Mouse (Mus musculus): ENCODE results near the gene Sh3bp1. TPM values are rescaled to one million over a fixed set of nuclear protein-coding genes. Genes with fewer than 3 reads are reported as not detected.

Gene Sh3bp1
- total RNA-seq, 4 experiments from 2014 or later = 2.6 to 6.3 (median 4.1) TPM

DNA sequence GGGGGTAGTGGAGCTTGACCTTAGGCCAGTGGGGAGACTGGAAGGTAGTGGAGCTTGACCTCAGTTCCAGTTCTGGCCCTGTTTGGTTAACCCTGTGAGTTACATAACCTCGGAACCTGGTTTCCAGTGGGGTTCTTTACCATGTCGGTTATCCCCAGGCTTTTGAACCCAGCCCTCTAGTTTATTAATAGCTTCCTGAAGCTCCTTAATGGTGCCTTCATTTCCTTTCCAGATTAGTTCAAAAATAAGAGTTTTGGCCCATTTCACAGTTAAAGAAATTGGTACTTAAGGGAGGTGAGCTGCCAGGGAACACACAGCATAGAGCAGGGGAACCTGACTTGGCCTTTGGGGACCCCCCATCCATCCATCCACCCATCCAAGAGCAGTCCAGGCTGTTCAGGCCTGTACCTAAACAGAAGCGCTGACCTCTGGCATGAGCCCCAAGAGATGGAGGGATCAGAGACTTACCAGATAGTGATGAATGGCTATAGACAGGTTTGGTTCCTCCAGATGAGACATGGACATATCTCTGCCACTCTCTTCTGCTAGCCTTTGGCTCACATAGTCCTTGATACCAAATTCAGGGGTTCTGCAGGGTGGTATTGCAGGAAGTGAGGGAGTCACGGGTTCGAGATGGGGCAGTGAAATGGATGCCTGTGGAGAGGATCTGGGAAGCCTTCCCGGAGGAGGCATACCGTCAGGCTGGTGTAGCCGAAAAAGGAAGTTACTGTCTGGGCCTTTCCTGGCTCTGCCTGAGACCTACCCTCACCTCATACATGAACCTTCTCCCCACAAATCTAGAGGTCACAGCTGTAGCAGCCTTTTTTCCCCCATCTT lies 15.5 kb downstream of the Sh3bp1 start:
- no peak for DNase-seq (ENCODE audit: low spot score)

DNA sequence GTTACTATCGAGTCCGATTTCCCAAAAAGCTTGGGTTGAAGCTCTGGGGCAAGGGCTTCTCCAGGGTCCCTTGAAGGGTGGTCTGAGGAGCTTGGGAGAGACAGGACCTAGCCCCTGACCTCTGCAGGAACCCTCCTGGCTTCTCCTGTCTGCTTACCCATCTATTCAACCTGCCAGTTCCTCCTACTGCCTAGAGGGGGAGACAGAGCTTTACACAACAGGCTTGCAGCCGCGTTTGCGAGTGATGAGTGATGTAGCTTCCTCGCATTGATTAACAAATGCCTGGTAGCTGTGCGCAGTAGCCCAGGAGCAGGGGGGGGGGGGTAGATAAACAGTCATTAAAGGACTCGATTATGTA lies 16.1 kb downstream of the Sh3bp1 start:
- DNase-seq (ENCODE audit: low spot score) = peak; percentile 81

DNA sequence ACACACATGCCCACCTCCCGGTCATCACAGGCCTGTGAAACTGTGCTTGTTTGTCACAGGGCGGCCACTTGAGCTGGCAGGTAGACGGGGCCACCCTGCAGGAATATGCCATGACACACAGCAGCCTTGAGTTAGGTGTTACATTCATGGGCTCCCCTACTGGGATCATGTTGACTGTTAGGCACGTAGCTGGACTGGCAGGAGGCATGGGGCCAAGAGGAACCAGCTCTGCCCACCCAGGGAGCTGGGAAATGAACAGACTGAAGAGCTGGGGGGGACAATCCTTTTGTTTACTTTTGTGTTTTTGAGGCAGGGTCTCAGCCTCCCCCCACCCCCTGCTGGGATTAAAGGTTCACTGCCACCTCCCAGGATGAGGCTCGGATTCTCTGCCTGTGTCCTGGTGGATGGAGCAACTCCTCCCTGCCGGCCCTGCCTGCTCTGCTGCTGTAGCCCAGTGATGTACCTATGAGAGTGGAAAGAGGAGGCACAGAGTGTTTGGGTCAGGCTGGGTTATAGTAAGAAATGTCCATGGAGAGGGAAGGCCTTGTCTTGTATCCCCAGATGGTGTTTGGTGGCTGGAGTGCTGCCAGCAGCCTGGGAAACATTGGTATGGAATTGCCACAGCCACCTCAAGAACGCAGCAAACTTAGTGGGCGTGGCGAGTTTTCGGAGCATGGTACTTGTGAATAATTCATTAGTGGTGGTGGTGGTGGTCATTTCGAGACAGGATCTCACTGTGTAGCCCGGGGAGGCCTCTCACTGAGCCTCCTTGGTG lies 16.7 kb downstream of the Sh3bp1 start:
- no peak for DNase-seq (ENCODE audit: low spot score)

DNA sequence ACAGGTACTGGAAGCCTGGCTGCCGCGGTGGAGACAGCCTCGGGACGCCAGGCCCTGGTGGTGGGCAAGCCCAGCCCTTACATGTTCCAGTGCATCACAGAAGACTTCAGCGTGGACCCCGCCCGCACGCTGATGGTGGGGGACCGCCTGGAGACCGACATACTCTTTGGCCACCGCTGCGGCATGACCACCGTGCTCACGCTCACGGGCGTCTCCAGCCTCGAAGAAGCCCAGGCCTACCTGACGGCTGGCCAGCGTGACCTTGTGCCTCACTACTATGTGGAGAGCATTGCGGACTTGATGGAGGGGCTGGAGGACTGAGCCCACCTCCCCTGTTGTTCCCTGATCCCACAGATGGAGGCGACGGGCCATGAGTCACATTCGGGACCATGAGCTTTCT lies 18.6 kb downstream of the Sh3bp1 start:
- DNase-seq (ENCODE audit: low spot score) = no peak

DNA sequence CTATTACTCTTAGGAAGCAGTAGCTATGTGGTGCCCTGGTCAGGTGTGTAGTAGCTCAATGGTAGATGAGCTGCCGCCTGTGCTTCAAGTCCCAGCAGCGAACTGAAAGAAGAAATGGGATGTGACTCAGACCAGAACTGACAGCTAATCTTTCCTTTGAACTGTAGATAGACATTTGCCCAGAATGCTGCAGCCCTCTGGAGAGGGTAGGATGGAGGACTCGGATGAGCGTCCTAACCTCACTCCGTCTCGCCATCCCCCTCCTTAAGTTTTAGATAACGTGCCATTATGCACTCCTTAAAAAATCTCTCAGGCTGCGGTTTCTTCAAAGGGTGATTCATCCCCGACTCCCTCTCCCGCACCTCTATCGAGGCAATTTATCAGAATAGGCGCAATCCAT lies 20.3 kb downstream of the Sh3bp1 start:
- DNase-seq (ENCODE audit: low spot score) = no peak

DNA sequence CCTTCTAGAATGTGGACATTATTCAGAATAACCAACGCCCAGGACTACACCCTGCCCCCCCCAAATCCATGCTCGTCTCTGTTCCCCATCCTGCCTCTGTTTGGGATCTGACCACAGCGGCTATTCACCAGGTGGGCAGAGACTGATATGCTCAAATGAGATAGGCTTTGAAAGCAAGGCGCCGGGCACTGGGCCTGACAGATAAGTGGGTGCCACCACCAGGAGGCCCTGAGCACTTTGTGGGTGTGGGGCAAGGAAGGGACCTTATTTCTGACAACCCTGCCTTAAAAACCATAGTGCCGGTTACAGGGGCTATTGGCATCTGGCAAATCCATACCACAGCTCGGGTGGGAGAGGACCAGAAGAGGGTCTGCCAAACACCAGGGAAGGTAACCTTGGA lies 23.1 kb downstream of the Sh3bp1 start:
- no peak for DNase-seq (ENCODE audit: low spot score)

DNA sequence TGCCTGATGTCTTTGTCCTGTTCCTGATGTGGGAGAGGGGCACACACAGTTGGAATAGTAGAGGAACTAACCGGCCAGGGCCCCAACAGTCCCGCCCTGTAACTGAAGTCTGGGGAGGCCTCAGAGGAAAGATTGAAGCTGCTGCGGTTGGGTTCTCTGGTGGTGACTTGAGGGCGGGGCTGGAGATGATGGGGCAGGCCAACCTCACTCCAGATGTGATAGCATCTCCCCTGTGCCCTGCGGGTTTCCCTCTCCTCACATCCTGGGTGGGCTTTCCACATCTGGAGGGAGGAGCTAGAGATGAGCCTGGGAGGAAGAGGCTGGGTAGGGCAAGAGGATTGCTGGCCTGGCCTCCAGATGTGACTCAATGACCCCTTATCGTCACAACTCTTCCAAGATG lies 24.0 kb downstream of the Sh3bp1 start:
- no peak for DNase-seq (ENCODE audit: low spot score)

DNA sequence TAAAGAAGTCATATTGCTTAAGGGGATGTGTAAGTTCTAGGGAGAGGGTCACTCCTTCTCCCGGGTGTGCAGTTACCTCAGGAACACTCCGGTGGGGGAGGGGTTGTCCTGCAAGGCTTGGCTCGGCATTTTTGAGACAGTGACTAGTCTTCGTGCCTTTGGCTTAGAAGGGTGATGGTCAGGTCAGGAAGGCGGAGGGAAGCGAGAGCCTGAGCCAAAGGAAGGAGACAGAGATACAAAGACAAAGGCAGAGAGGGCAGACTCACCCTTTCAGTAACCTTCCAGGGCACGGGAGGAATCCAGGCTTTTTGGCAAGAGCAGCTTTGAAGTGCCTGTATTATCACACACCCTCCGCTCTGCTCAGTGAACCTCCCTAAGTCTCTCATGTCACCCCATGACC lies 25.6 kb downstream of the Sh3bp1 start:
- no peak for DNase-seq (ENCODE audit: low spot score)

DNA sequence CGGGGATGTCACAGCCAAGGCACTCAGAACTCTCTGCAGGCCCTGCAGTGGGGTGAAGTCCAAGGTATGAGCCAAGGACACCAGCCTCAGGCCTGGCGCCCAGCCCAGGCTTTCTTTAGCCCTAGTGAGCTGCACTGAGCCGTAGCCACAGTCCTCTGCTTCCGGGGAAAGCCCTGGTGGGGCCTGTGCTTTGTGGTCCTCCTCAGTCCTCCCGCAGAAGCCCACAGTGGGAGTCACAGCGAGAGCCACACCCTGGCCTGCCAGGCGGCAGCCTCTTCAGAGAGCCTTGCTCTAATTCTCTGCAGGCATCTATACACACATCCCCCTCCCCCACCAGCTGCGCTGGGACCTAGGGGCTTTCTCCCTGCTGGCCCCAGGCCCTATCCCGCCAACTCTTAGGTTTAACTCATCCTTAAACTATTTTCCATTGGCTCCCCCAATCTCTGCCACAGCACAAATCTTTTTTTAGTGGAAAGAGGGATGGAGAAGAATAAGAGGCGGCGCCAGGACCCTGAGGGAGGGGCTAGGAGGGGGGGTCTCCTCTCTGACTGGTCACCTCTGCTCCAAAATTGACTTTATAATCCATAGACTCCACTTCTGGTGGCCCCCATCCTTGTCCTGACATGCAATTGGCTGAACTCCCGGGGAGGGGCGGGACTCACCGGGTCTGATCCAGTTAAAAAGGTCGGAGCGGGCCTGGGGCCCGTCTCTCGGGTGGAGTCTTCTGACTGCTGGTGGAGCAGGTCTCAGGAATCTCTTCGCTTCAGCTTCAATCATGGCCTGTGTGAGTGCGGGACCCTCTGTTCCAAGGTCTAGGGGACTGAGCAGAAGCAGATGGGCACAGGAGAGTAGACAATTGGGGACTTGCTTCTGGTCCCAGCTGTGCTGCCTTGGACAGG lies 26.7 kb downstream of the Sh3bp1 start, which contains the start of gene Lgals1:
Gene Lgals1 (plus strand): TSS at position 705 of the 899 bp plus-strand sequence.
- DNase-seq (ENCODE audit: low spot score) = peak; percentile 91

DNA sequence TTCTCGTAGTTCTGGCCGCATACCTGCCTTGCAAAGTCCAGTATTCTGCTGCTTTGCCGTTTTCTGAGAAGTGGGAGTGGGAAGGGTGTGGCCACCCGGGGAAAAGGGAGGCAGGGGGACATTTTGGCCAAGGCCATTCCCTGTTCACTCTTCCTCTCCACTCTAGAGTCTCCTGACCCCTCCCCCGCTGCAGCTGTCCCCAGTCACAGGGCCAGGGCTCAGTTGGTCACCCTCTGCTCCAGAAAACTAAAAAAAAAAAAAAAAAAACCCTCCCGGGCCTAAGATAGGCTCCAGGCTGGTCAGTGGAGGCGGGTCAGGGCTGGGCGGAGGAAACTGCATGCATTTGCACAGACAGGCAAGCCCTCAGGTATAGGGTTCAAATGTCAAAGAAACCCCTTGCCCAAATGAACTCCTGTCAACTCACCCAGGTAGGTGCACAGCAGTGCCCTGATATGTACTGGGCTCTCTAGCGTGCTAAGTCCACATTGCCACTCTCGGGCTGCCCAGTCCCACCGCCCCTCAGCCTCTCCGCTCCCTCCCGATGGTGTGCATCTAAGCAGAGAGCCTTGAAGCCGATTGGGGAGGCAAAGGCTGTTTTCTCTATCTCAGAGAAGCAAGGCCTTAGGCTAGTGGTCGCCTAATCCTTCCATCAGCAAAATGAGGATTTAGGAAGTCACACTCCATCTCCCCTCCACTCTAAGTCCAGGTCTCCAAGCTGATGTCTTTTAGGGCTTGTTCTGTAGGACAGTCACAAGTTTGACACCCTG lies 27.6 kb downstream of the Sh3bp1 start:
- no peak for DNase-seq (ENCODE audit: low spot score)

DNA sequence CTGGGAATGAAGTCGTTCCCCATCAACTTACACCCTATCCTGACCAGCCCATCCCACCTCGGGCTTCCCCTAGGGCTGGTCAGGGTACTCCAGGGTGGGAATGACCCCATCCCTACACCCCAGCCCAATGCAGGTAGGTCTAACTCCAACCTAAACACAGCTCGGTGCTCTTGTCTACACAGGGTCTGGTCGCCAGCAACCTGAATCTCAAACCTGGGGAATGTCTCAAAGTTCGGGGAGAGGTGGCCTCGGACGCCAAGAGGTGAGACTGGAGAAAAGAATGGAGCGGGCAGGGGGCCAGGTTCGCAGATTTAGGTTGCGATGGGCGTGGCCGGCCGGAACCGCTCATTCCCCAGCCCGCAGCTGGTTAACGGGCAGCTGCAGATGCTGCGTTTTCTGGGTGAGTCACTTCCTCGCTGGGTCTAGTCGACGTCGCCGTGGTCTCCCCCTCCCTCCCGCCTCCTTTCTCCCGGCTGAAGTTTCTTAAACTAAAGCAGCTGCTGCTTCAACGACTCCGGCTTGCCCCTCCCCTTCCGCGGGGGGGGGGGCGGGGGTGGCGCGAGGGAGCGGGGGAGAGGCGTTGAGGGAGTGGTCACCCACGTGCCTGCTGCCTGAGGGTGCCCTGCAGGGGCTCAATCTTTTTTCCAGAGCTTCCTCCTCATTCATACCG lies 28.4 kb downstream of the Sh3bp1 start:
- peak; percentile 75 for DNase-seq (ENCODE audit: low spot score)

DNA sequence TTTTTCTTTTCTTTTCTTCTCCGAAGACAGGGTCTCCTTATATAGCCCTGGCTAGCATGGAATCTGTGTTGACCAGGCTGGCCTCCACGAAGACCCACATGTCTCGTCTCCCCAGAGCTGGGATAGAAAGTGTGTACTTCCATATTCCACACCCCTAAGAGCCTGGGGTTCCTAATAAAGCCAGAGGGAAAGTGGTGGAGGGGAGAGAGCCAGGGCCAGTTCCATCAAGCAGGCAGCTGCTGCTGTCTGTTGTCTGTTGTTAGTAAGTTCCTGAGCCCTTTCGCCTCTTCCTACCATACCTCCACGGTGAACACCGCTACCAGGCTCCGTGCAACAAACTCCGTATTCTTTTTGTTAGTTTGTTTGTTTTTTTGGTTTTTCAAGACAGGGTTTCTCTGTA lies 29.0 kb downstream of the Sh3bp1 start:
- no peak for DNase-seq (ENCODE audit: low spot score)

DNA sequence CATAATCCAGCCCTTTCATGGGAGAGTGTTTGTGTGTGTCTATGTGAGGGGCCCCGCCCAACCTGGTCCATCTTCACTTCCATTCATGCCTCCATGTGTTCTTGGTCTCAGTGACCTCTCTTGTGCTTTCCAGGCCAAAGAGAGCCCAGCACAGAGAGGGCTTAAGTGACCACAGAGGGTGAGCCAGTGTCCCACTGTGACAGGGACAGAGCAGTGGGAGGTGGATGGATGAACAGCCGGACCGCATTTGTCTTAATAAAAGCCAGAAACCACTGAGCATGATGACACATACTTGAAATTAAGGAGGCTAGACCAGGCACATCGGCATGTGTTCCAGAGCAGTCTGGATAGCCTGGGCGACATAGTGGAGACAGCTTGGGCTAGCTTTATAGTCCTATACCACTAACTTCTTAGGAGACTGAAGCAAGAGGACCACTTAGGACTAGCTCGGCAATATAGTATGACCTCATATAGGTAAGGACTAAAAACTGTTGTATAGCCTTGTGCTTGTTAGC lies 30.7 kb downstream of the Sh3bp1 start:
- DNase-seq (ENCODE audit: low spot score) = no peak

DNA sequence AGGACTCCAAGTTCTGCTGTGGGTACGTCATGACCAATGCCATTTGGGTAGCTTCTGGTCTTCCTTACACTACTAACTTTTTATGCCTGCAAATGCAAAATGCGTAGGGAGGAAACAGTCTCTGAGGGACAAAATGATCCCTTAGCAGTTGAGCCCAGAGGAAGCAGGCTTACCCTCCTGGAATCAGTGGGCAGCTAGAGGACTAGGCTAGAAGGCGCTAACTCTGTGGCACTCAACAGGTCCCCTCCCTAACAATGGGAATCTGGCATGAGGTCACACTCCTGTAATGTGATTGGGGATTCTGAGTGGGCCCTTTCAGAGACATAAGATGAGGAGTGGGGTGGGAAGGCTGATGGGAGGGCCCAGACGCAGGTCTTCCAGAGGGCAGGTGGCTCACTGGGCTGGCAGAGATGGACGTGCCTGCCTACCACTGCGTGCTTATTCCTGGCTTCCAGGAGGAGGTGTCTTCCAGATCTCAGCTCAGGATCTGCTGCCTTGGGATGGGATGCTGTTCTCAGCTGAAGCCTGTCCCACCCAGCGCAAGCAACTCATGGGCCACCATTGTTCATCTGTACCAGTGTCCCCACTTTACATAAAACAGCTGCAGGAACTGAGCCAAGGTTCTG lies 31.3 kb downstream of the Sh3bp1 start:
- DNase-seq (ENCODE audit: low spot score) = no peak

DNA sequence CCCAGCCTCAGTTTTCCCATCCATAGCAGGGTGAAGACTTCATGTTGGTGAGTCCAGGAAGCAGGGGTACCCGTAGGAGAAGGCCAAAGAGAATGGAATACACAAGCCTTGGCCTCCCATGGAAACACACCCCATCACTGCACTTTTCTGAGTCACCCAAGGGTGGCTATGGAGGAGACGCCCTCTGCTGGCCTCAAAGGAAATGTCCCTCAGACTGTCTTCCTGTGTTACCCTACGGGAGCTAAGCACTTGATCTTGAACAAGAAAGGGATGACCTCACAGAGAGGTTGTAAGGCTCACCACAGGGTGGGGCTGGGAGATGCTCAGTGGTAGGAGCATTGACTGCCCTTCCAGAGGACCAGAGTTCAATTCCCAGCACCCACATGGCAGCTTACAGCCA lies 32.0 kb downstream of the Sh3bp1 start:
- DNase-seq (ENCODE audit: low spot score) = peak; percentile 47

DNA sequence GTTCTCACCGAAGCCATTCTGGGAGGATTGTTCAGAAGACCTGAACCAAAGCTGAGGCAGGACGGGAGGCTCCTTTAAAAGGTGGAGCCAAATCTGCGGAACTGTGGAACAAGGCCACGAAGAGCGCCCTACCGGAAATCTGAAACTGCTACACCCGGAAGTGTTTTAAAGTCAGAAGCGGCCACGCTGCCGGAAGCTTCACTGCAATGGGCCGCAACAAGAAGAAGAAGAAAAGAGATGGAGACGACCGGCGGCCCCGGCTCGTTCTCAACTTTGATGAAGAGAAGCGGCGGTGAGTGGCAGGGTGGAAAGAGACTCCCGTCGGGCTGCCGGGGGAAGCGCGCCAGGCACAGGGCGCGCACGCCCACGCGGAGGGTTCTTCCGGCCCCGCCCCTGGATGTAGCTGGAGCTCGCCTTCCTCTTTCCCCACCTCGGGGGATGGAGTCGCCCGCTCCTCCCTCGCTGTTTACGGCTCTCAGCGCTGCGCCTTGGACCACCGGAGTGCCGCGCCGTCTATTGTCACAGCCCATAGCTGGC lies 35.3 kb downstream of the Sh3bp1 start, which contains the start of gene Nol12:
Gene Nol12 (plus strand): TSS at position 150 of the 537 bp plus-strand sequence.
- DNase-seq (ENCODE audit: low spot score) = peak; percentile 88

DNA sequence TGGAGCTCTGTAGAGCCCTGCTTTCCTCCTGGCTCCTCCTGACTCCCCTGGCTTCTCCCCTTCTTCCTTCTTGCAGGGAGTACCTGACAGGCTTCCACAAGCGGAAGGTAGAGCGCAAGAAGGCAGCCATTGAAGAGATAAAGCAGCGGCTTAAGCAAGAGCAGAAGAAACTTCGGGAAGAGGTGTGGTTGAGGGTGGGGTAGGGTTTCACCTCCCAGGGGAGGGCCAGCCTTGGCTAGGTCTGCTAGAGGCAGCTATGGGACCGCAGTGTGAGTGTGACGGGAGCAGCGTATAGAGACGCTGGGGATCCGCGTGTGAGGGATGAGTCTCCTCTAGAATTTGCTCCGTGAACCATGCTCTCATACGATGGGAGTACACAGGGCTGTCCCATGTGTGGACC lies 36.8 kb downstream of the Sh3bp1 start:
- DNase-seq (ENCODE audit: low spot score) = no peak

DNA sequence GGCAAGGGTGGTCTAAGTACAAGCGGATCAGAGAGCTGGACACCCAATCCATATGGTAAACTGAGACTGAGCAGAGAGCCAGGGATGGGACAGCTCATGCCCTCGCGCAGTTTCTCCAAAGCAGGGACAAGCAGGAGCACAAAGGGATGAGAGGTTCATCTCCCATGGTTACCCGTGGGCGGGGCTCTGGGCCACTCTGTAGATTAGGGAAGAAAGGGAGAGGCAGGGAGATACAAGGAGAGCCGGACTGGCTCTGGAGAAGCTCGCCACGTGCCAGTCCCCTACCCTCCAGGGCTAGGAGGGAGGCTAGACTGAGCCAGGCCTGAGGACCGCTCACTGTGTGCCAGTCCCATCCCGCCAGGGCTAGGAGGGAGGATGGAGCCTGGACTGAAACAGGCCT lies 37.7 kb downstream of the Sh3bp1 start:
- DNase-seq (ENCODE audit: low spot score) = no peak

DNA sequence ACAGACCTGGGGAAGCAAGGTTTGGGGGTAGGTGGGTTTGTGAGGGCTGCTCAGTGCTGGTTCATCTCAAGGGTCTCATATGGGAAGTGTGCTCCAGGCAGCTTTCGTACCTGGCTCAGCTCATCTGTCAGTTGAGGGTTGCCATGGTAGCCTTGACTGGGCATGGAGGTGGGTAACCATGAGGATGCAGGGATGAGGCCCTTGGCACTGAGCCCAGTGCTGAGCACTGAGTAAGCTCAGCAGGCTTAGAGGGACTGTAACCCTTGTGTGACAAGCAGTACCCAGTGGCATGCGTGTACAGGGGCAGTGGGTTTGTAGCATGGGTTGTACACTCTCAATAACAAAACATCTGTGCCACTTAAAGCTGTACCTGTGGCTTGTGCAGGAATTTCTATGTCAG lies 38.4 kb downstream of the Sh3bp1 start:
- DNase-seq (ENCODE audit: low spot score) = no peak

DNA sequence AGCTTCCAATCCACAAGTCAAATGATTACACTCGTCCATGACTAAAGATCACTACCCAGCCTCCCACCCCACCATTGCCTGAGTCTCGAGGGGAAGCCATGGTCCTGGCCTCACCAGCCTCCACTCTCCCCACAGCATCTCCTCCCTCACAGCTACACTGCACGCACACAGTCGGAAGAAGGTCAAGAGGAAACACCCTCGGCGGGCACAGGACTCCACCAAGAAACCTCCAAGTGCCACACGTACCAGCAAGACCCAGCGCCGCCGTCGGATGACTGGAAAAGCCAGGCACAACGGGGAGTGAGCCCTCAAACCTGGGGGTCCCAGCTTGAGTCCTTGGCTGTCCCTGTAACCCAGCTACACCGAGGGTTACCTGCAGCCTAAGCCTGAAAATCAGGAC lies 40.8 kb downstream of the Sh3bp1 start:
- no peak for DNase-seq (ENCODE audit: low spot score)

All from heart, adult 8-10 months (tissue).